Mouse (Mus musculus): Measurements from ENCODE around the gene Fgfr2. TPM values are rescaled to one million over a fixed set of nuclear protein-coding genes. Genes with fewer than 3 reads are reported as not detected.

Gene Fgfr2
- polyA plus RNA-seq, 1 experiment from 2014 or later: 20.3 TPM

DNA sequence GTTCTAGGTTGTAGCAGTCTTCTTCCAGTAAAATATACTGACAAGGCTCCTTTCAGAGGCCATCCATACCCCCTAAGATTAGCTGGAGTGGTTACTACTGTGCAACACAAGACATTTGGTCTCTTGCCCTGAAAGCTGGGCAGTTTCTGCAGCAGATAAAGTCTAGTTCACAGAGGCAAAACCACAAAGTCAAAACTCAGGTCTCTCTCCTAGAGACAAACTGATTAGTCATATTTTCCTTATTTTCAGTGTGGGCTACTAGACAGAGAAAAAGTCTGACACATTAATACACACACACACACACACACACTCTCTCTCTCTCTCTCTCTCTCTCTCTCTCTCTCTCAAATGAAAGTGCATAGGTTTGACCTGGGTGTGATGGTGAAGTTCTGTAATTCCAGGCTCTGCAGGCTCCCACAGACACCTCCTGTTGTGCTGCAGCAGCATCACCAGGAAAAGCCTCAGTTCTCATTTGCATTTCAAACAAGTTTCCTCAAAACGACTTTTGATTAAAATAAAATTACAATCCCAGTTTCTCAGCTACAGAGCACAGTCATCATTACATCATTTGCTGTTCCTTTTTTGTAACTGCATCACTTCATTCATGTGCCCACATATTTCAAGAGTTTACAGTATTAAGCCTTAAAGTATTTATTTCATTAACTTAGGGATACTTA, 298.7 kb downstream of the Fgfr2 start:
- ATAC-seq (replicated peaks; ENCODE audit: extremely low read depth, insufficient read depth, low FRiP score): no peak
- Histone ChIP-seq H3K4me1 (ENCODE audit: control insufficient read depth, insufficient read depth, low read length) (no peaks in the 10 kb centered on the region), H3K9me3 (replicated peaks; ENCODE audit: control insufficient read depth, low read length) (no peaks in the 10 kb centered on the region), H3K4me2 (ENCODE audit: low read depth, low read length) (no peak overlapping the region), H3K9ac (ENCODE audit: low read length) (no peak overlapping the region), H3K27me3 (ENCODE audit: control insufficient read depth, insufficient read depth, low read length) (no peaks in the 10 kb centered on the region), H3K27ac (ENCODE audit: low read length) (no peak overlapping the region), H3K4me3 (ENCODE audit: low read length) (no peak overlapping the region), H3K36me3 (ENCODE audit: control insufficient read depth, insufficient read depth) (peaks cover 12% of the 10 kb centered on the region)
- WGBS: 6% methylated on average over 1 of the region's 1 CpGs

DNA sequence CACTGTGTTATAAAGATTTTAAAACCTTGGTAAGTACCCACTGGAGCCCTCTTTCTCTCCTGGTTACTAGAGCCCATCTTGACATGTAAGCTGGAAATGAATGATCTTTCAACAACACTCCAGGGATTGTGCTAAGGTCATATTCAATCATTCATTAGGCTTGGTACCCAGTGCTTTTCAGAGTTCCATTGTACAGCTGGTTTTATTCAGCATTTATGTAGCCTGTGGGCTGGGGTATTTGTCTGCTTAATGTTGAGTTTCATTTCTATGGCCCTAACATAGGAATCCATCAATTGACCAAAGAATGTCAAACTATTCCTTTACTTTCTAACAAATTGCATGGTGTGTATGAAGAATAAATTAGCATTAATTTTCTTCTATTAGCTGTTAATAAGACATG, 299.3 kb downstream of the Fgfr2 start:
- no peak overlapping the region for H3K27ac ChIP-seq (ENCODE audit: low read length)
- H3K36me3 ChIP-seq (ENCODE audit: control insufficient read depth, insufficient read depth): peaks cover 12% of the 10 kb centered on the region
- no peak for ATAC-seq (replicated peaks; ENCODE audit: extremely low read depth, insufficient read depth, low FRiP score)

DNA sequence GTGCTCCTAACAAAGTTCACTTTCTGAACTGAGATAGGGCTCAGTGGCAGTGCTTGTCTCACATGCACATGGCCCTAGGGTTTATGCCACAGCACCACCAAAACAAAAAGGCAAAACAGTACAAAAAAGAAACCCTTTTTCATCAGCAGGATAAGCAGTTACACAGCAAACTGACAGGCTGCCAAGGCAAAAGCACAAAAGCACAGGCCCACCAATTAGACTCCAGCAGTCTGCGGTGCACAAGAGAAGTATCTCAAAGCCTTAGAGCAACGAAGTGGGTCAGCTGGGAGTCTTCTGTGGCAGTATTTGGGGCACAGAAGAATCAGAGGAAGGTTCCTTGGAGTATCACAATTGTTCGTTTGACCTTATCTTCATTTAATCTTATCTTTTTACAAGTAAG, 302.5 kb downstream of the Fgfr2 start:
- Histone ChIP-seq H3K4me1 (ENCODE audit: control insufficient read depth, insufficient read depth, low read length) (no peaks in the 10 kb centered on the region), H3K9me3 (replicated peaks; ENCODE audit: control insufficient read depth, low read length) (no peaks in the 10 kb centered on the region), H3K36me3 (ENCODE audit: control insufficient read depth, insufficient read depth) (peaks cover 4% of the 10 kb centered on the region; the same call in 1 of the 2 replicates), H3K4me2 (ENCODE audit: low read depth, low read length) (no peak overlapping the region), H3K27ac (ENCODE audit: low read length) (no peak overlapping the region), H3K4me3 (ENCODE audit: low read length) (no peak overlapping the region), H3K27me3 (ENCODE audit: control insufficient read depth, insufficient read depth, low read length) (no peaks in the 10 kb centered on the region), H3K9ac (ENCODE audit: low read length) (no peak overlapping the region)
- 77% methylated on average over 3 of the region's 3 CpGs for WGBS
- ATAC-seq (replicated peaks; ENCODE audit: extremely low read depth, insufficient read depth, low FRiP score): no peak

More for the DNA sequence above, 299.3 kb downstream of the Fgfr2 start:
- Histone ChIP-seq H3K27me3 (ENCODE audit: control insufficient read depth, insufficient read depth, low read length) (no peaks in the 10 kb centered on the region), H3K9me3 (replicated peaks; ENCODE audit: control insufficient read depth, low read length) (no peaks in the 10 kb centered on the region), H3K4me1 (ENCODE audit: control insufficient read depth, insufficient read depth, low read length) (no peaks in the 10 kb centered on the region), H3K9ac (ENCODE audit: low read length) (no peak overlapping the region), H3K4me2 (ENCODE audit: low read depth, low read length) (no peak overlapping the region), H3K4me3 (ENCODE audit: low read length) (no peak overlapping the region)

DNA sequence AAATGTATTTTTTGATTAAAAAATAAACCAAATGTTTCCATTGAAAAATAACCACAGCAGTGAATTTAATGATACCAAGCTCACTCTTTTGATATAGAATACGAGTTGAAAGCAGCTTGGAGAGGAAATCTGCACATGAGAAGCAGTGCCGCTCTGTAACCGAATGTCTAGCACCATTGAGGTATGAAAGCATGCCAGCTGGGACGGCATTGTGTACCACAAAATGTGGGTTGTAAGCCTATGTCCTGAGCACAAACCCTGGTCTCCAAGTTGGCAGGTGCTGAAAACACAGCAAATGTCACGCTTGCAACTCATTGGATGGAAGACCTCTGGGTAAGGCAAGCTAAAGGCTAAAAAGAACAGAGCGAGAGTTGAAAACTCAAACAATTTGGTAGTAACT, 306.1 kb downstream of the Fgfr2 start:
- no peaks in the 10 kb centered on the region for H3K9me3 ChIP-seq (replicated peaks; ENCODE audit: control insufficient read depth, low read length)
- H3K4me2 ChIP-seq (ENCODE audit: low read depth, low read length): no peak overlapping the region
- no peak for ATAC-seq (replicated peaks; ENCODE audit: extremely low read depth, insufficient read depth, low FRiP score)
- no peaks in the 10 kb centered on the region for H3K27me3 ChIP-seq (ENCODE audit: control insufficient read depth, insufficient read depth, low read length)
- no peak overlapping the region for H3K9ac ChIP-seq (ENCODE audit: low read length)
- H3K4me3 ChIP-seq (ENCODE audit: low read length): no peak overlapping the region
- peaks cover 6% of the 10 kb centered on the region for H3K4me1 ChIP-seq (ENCODE audit: control insufficient read depth, insufficient read depth, low read length)
- H3K36me3 ChIP-seq (ENCODE audit: control insufficient read depth, insufficient read depth): no peaks in the 10 kb centered on the region
- 90% methylated on average over 6 of the region's 6 CpGs for WGBS
- no peak overlapping the region for H3K27ac ChIP-seq (ENCODE audit: low read length)

DNA sequence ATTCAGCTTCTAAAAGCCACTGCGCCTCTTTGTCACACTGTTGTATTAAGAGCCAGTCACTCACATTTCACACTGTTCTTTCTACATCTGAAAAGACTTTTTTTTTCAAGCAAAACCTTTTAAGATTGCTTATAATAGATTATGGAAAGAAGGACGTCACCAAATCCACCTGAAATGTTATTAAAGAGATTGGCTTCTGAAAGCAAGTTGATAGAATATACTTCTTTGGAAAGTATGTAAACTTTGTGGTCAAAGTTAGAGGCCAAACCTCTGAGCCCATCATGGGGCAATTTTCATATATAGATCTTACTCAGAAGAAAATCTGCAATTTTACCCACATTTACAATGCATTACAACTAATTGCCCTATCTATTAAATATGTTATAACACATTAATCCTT, 306.6 kb downstream of the Fgfr2 start:
- 89% methylated on average over 2 of the region's 2 CpGs for WGBS
- Histone ChIP-seq H3K9ac (ENCODE audit: low read length) (no peak overlapping the region), H3K4me2 (ENCODE audit: low read depth, low read length) (no peak overlapping the region), H3K9me3 (replicated peaks; ENCODE audit: control insufficient read depth, low read length) (no peaks in the 10 kb centered on the region), H3K27ac (ENCODE audit: low read length) (no peak overlapping the region), H3K4me1 (ENCODE audit: control insufficient read depth, insufficient read depth, low read length) (peaks cover 11% of the 10 kb centered on the region), H3K36me3 (ENCODE audit: control insufficient read depth, insufficient read depth) (no peaks in the 10 kb centered on the region), H3K27me3 (ENCODE audit: control insufficient read depth, insufficient read depth, low read length) (no peaks in the 10 kb centered on the region), H3K4me3 (ENCODE audit: low read length) (no peak overlapping the region)
- ATAC-seq (replicated peaks; ENCODE audit: extremely low read depth, insufficient read depth, low FRiP score): no peak

DNA sequence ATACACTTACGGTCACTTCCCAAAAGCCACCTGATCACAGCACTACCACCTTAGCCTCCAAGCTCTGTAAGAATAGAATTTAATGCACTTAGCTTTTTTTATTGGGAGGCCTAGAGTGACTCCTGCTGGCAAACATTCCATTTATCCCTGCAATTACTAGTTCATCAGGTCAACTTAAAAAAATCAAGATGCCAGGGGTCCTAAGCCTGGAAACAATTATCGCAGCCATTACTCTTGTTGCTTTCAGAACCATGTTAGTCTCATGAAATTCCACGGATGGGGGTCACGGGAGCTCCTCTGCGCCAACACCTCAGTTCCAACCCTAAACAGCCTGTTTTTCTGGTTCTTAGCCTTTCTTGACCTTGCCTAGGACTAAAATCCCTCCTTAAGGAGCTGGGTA, 308.1 kb downstream of the Fgfr2 start:
- Histone ChIP-seq H3K27me3 (ENCODE audit: control insufficient read depth, insufficient read depth, low read length) (no peaks in the 10 kb centered on the region), H3K4me2 (ENCODE audit: low read depth, low read length) (no peak overlapping the region), H3K9ac (ENCODE audit: low read length) (no peak overlapping the region), H3K9me3 (replicated peaks; ENCODE audit: control insufficient read depth, low read length) (no peaks in the 10 kb centered on the region), H3K36me3 (ENCODE audit: control insufficient read depth, insufficient read depth) (no peaks in the 10 kb centered on the region), H3K4me1 (ENCODE audit: control insufficient read depth, insufficient read depth, low read length) (peaks cover 26% of the 10 kb centered on the region), H3K27ac (ENCODE audit: low read length) (no peak overlapping the region), H3K4me3 (ENCODE audit: low read length) (no peak overlapping the region)
- no peak for ATAC-seq (replicated peaks; ENCODE audit: extremely low read depth, insufficient read depth, low FRiP score)
- WGBS: 79% methylated on average over 5 of the region's 5 CpGs

DNA sequence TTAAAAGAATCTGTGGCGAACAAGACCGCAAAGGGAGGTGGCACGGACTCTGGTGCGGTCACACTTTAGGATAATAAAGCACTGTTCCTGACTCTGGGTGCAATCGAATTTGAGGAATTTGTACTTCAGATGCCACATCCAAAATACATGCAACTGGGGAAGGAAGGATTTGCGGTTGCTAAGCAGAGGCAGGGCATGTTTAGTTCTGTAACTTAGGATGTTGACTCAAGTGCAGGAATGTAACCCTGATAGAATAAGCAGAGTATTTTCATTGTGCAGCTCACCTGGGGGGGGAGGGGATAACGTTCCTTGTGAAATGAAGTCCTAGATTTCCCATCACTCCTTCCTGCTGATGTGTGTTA, 309.1 kb downstream of the Fgfr2 start:
- Histone ChIP-seq H3K4me2 (ENCODE audit: low read depth, low read length) (peak overlapping the region; percentile 94), H3K27me3 (ENCODE audit: control insufficient read depth, insufficient read depth, low read length) (no peaks in the 10 kb centered on the region), H3K27ac (ENCODE audit: low read length) (peak overlapping the region; percentile 96), H3K9ac (ENCODE audit: low read length) (peak overlapping the region; percentile 91), H3K4me3 (ENCODE audit: low read length) (peak overlapping the region; percentile 66), H3K9me3 (replicated peaks; ENCODE audit: control insufficient read depth, low read length) (no peaks in the 10 kb centered on the region), H3K36me3 (ENCODE audit: control insufficient read depth, insufficient read depth) (no peaks in the 10 kb centered on the region), H3K4me1 (ENCODE audit: control insufficient read depth, insufficient read depth, low read length) (peaks cover 36% of the 10 kb centered on the region)
- ATAC-seq (replicated peaks; ENCODE audit: extremely low read depth, insufficient read depth, low FRiP score): peak; percentile 3; the same call in 1 of the 2 replicates
- 3% methylated on average over 7 of the region's 7 CpGs for WGBS

DNA sequence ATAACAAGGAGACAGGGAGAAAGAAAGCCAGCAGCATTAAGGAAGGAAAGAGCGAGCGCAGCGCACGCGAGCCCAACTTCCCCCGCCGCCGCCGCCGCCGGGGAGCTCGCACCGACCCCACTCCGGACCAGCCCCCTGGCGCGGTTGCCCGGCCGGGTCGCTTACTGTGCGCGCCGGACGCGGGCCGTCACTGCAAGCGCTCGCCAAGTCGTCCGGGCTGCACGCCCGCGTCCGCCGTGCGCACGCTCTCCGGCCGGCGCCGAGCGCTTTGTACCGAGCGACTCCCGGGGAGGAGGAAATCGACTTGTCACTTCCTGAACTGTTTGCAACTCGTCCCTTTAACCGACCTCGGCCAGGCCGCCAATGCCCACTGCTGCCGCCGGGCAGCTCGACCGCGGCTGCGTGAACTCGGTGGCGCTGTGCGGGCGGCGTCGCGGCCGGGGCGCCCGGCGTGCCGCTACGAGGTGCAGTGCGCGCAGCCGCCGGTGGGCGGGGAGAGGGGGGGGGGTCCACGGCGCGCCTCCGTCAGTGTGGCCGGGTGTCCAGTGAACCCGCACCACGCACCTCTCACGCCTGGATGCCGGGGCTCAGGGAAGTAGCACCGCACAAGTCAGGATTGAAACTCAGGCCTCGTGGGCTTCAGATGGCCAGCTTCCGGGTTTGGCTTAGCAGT, 309.6 kb downstream of the Fgfr2 start, which contains the start of gene Fam53b:
Gene Fam53b (minus strand): TSS at position 471 of the 673 bp plus-strand sequence.
- H3K9me3 ChIP-seq (replicated peaks; ENCODE audit: control insufficient read depth, low read length): no peaks in the 10 kb centered on the region
- ATAC-seq (replicated peaks; ENCODE audit: extremely low read depth, insufficient read depth, low FRiP score): peak; percentile 68
- WGBS: under 1% methylated on average over 81 of the region's 85 CpGs
- peak within 1 kb of the TSS; percentile 91 for H3K9ac ChIP-seq (ENCODE audit: low read length)
- no peaks in the 10 kb centered on the region for H3K36me3 ChIP-seq (ENCODE audit: control insufficient read depth, insufficient read depth)
- H3K4me2 ChIP-seq (ENCODE audit: low read depth, low read length): peak within 1 kb of the TSS; percentile 94
- H3K27me3 ChIP-seq (ENCODE audit: control insufficient read depth, insufficient read depth, low read length): no peaks in the 10 kb centered on the region
- H3K4me1 ChIP-seq (ENCODE audit: control insufficient read depth, insufficient read depth, low read length): peaks cover 41% of the 10 kb centered on the region
- peak within 1 kb of the TSS; percentile 96 for H3K27ac ChIP-seq (ENCODE audit: low read length)
- peak within 1 kb of the TSS; percentile 66 for H3K4me3 ChIP-seq (ENCODE audit: low read length)

DNA sequence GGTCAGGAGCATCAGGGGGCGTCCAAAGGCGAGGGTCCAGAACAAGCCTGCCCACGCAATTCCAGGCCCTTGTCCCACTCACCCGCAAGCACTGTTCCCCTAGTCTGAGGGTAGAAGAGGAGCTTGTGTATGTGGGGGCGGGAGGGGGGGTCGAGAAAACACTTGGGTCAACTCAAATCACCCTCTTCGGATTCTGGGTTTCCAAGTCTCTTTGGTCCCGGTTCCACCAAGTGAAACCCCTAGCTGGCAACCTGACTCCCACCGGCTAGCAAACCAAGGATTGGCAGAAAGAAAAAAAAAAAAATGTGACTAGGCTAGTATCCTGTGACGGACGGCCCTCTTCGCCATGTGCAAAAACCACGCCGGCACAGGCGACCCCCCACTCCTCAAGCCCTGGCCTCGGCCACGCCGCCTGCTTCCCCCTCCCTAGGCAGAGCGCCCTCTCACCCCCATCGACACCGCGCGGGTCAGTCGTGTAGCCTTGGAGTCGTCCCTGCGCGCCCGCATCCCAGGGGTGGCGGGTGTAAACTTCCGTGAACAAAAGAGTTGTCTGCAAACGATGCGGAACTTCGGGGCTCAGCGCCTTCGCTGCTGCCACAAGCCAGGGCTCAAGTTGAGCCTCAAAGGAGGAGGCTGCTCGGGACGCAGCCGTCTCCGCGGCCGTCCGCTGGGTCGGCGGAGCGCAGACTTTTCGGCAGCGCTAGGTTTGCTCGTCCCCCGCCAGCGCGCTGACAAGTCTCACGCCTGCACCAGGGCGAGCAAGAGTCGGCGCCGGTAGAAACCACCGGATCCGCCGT, 310.3 kb downstream of the Fgfr2 start:
- H3K9me3 ChIP-seq (replicated peaks; ENCODE audit: control insufficient read depth, low read length): no peaks in the 10 kb centered on the region
- H3K36me3 ChIP-seq (ENCODE audit: control insufficient read depth, insufficient read depth): no peaks in the 10 kb centered on the region
- no peaks in the 10 kb centered on the region for H3K27me3 ChIP-seq (ENCODE audit: control insufficient read depth, insufficient read depth, low read length)
- peaks cover 48% of the 10 kb centered on the region for H3K4me1 ChIP-seq (ENCODE audit: control insufficient read depth, insufficient read depth, low read length)
- WGBS: under 1% methylated on average over 59 of the region's 59 CpGs
- peak overlapping the region; percentile 94 for H3K4me2 ChIP-seq (ENCODE audit: low read depth, low read length)
- peak overlapping the region; percentile 66 for H3K4me3 ChIP-seq (ENCODE audit: low read length)
- peak overlapping the region; percentile 96 for H3K27ac ChIP-seq (ENCODE audit: low read length)
- peak; percentile 42 for ATAC-seq (replicated peaks; ENCODE audit: extremely low read depth, insufficient read depth, low FRiP score)
- H3K9ac ChIP-seq (ENCODE audit: low read length): peak overlapping the region; percentile 91
